In genomic region chr2:167595761-167596171, GRCm38 (mm10) we compare ENCODE assay signal across 9 mouse cellular contexts. TPM values are rescaled to one million over a fixed set of nuclear protein-coding genes. Genes with fewer than 3 reads are reported as not detected.
A peak's percentile ranks its signal among the peaks of the same experiment; 100 is the strongest.
DNase-seq lines count a peak whose midpoint lies in the region; ATAC-seq lines count a peak whose summit lies in the region.
"Had no signal": no experiment of that assay in that cellular context is flagged by ENCODE, and none has a peak within 500 bp of the region (broad histone marks: within the 10 kb centered on the region; RNA-seq: fewer than 3 reads in every experiment).

No protein-coding gene starts in this region.

- peaks cover 40% of the 10 kb centered on the region for H3K4me1 ChIP-seq in hindbrain, embryonic 12.5 days
- peaks cover 28% of the 10 kb centered on the region for H3K4me1 ChIP-seq in hindbrain, embryonic 13.5 days (replicated peaks)
- peaks cover 44% of the 10 kb centered on the region for H3K4me1 ChIP-seq in heart, embryonic 11.5 days (ENCODE audit: control insufficient read depth, insufficient read depth, low read length)
- peaks cover 74% of the 10 kb centered on the region for H3K4me1 ChIP-seq in limb, embryonic 12.5 days (replicated peaks)

- no peaks in the 10 kb centered on the region for H3K36me3 ChIP-seq in hindbrain, embryonic 12.5 days
- no peaks in the 10 kb centered on the region for H3K36me3 ChIP-seq in hindbrain, embryonic 13.5 days
- no peaks in the 10 kb centered on the region for H3K36me3 ChIP-seq in heart, embryonic 11.5 days (ENCODE audit: control insufficient read depth, insufficient read depth, low read length)
- H3K36me3 ChIP-seq in limb, embryonic 12.5 days = no peaks in the 10 kb centered on the region
- H3K36me3 ChIP-seq: G1E had no signal

- no peak for ATAC-seq in hindbrain, embryonic 12.5 days (ENCODE audit: low FRiP score)
- ATAC-seq in hindbrain, embryonic 13.5 days (ENCODE audit: low FRiP score) = no peak
- 0 out of 2 replicates have a peak, but pooled peaks have one; percentile 24 for ATAC-seq in heart, embryonic 11.5 days (replicated peaks; ENCODE audit: insufficient number of reproducible peaks, low FRiP score, low TSS enrichment)
- peak; percentile 35; the same call in 1 of the 2 replicates for ATAC-seq in limb, embryonic 12.5 days (ENCODE audit: insufficient number of reproducible peaks, insufficient read depth, low FRiP score, low TSS enrichment, low read depth)

- peaks cover 8% of the 10 kb centered on the region; the same call in 1 of the 2 replicates for H3K27me3 ChIP-seq in hindbrain, embryonic 12.5 days
- peaks cover 38% of the 10 kb centered on the region for H3K27me3 ChIP-seq in hindbrain, embryonic 13.5 days
- no peaks in the 10 kb centered on the region for H3K27me3 ChIP-seq in heart, embryonic 11.5 days (ENCODE audit: control insufficient read depth, insufficient read depth, low read length)
- no peaks in the 10 kb centered on the region for H3K27me3 ChIP-seq in limb, embryonic 12.5 days

- H3K9me3 ChIP-seq in hindbrain, embryonic 12.5 days (replicated peaks) = no peaks in the 10 kb centered on the region
- no peaks in the 10 kb centered on the region for H3K9me3 ChIP-seq in hindbrain, embryonic 13.5 days
- no peaks in the 10 kb centered on the region for H3K9me3 ChIP-seq in heart, embryonic 11.5 days (replicated peaks; ENCODE audit: control insufficient read depth, low read length)
- H3K9me3 ChIP-seq in limb, embryonic 12.5 days = no peaks in the 10 kb centered on the region
- H3K9me3 ChIP-seq: G1E had no signal

- H3K4me3 ChIP-seq in hindbrain, embryonic 12.5 days = no peak overlapping the region
- no peak overlapping the region for H3K4me3 ChIP-seq in hindbrain, embryonic 13.5 days
- H3K4me3 ChIP-seq in heart, embryonic 11.5 days (ENCODE audit: low read depth, low read length) = no peak overlapping the region
- H3K4me3 ChIP-seq in limb, embryonic 12.5 days (replicated peaks) = no peak overlapping the region

- no peak overlapping the region for H3K9ac ChIP-seq in hindbrain, embryonic 12.5 days
- H3K9ac ChIP-seq in hindbrain, embryonic 13.5 days = no peak overlapping the region
- H3K9ac ChIP-seq in heart, embryonic 11.5 days (ENCODE audit: low read depth, low read length) = peak overlapping the region; percentile 58; the same call in 1 of the 2 replicates
- no peak overlapping the region; the same call in 1 of the 2 replicates for H3K9ac ChIP-seq in limb, embryonic 12.5 days (replicated peaks)

- H3K27ac ChIP-seq in hindbrain, embryonic 12.5 days = peak overlapping the region; percentile 40; the same call in 1 of the 2 replicates
- H3K27ac ChIP-seq in hindbrain, embryonic 13.5 days = no peak overlapping the region
- peak overlapping the region; percentile 68 for H3K27ac ChIP-seq in heart, embryonic 11.5 days (ENCODE audit: low read depth, low read length)
- H3K27ac ChIP-seq in limb, embryonic 12.5 days = peak overlapping the region; percentile 96

- peak; percentile 87 for DNase-seq in embryo, embryonic 10 days (ENCODE audit: low spot score)
- DNase-seq in urinary bladder, postnatal 4 days (ENCODE audit: low spot score in 2 of 2) = peak; percentile 66 to 71
- no peak for DNase-seq in spleen, postnatal 10 days (ENCODE audit: low spot score in 2 of 2)
- no peak for DNase-seq in adrenal gland, adult 18-20 months (ENCODE audit: low spot score in 2 of 2)

- H3K4me2 ChIP-seq in hindbrain, embryonic 12.5 days (replicated peaks) = no peak overlapping the region
- H3K4me2 ChIP-seq in hindbrain, embryonic 13.5 days = no peak overlapping the region
- H3K4me2 ChIP-seq in heart, embryonic 11.5 days = peak overlapping the region; percentile 11; the same call in 1 of the 2 replicates
- H3K4me2 ChIP-seq in limb, embryonic 12.5 days = peak overlapping the region; percentile 55

- 33% methylated on average over 14 of the region's 14 CpGs for WGBS in hindbrain, embryonic 12.5 days
- WGBS in hindbrain, embryonic 13.5 days = 45% methylated on average over 14 of the region's 14 CpGs
- 32% methylated on average over 14 of the region's 14 CpGs for WGBS in heart, embryonic 11.5 days (ENCODE audit: insufficient replicate concordance)
- 6% methylated on average over 14 of the region's 14 CpGs for WGBS in limb, embryonic 12.5 days

RNA-seq across cellular contexts. Expression of gene Ube2v1, which starts 36.1 kb away (rescaled TPM):
- 290 and 291 TPM in 2 replicates for polyA plus RNA-seq in hindbrain, embryonic 12.5 days (2016; fragmentation: Nextera tagmentation; extraction: Ambion mirVana)
- polyA plus RNA-seq in hindbrain, embryonic 13.5 days (2015; fragmentation: Nextera tagmentation; extraction: Ambion mirVana) = 310 and 311 TPM in 2 replicates
- 195 and 211 TPM in 2 replicates for polyA plus RNA-seq in heart, embryonic 11.5 days (2014; fragmentation: Nextera tagmentation; extraction: Ambion mirVana)
- polyA plus RNA-seq in limb, embryonic 12.5 days (2016; fragmentation: Nextera tagmentation; extraction: Ambion mirVana) = 264 and 267 TPM in 2 replicates
- total RNA-seq in adrenal gland, adult 18-20 months (2021) = 100 to 1,000 TPM; 184 to 195 TPM

RNA-seq across cellular contexts. Expression of gene Snai1, which starts 57.8 kb away (rescaled TPM):
- 30.1 and 39.0 TPM in 2 replicates for polyA plus RNA-seq in hindbrain, embryonic 12.5 days (2016; fragmentation: Nextera tagmentation; extraction: Ambion mirVana)
- 7.5 and 7.9 TPM in 2 replicates for polyA plus RNA-seq in hindbrain, embryonic 13.5 days (2015; fragmentation: Nextera tagmentation; extraction: Ambion mirVana)
- 21.1 and 23.1 TPM in 2 replicates for polyA plus RNA-seq in heart, embryonic 11.5 days (2014; fragmentation: Nextera tagmentation; extraction: Ambion mirVana)
- polyA plus RNA-seq in limb, embryonic 12.5 days (2016; fragmentation: Nextera tagmentation; extraction: Ambion mirVana) = 69.0 and 82.0 TPM in 2 replicates
- total RNA-seq in adrenal gland, adult 18-20 months (2021) = 1 to 10 TPM; 6.3 to 8.8 TPM
- total RNA-seq: G1E had no signal
- polyA plus RNA-seq: G1E had no signal

Comparison
In these comparisons a context has a peak if more than half of its experiments do, and no peak if none do; other contexts are left out.
1. ATAC-seq: peak in heart, embryonic 11.5 days (single experiment) and limb, embryonic 12.5 days (single experiment); none in hindbrain, embryonic 12.5 days (single experiment) and hindbrain, embryonic 13.5 days (single experiment).
2. H3K4me2 ChIP-seq: peak in heart, embryonic 11.5 days (single experiment) and limb, embryonic 12.5 days (single experiment); none in hindbrain, embryonic 12.5 days (single experiment) and hindbrain, embryonic 13.5 days (single experiment).
3. DNase-seq: peak in embryo, embryonic 10 days (single experiment) and urinary bladder, postnatal 4 days (2 of 2); none in spleen, postnatal 10 days (0 of 2) and adrenal gland, adult 18-20 months (0 of 2).